Mouse (Mus musculus) kidney, postnatal 0 days (tissue): ENCODE results near the gene Gm49601. TPM values are rescaled to one million over a fixed set of nuclear protein-coding genes. Genes with fewer than 3 reads are reported as not detected.

Source experiments
- ATAC-seq: fragments of 200-750 bp; cut with Nextera tagmentation; replicated peaks from 2 replicates; pipeline ENCODE4 v1.8.0; 2017; ENCODE audit warnings: low read depth, moderate number of reproducible peaks, moderate TSS enrichment, moderate library complexity; ENCODE audit not compliant: low FRiP score
- DNase-seq: peaks from one replicate; pipeline ENCODE4 v3.0.0-alpha.2; 2016; ENCODE audit warnings: low spot score
- H3K27ac ChIP-seq: fragments of 300-500 bp; sonication (generic); 2 replicates; pipeline ENCODE4 v1.5.1; 2014; ENCODE audit warnings: mild to moderate bottlenecking
- H3K27me3 ChIP-seq: fragments of 300-500 bp; sonication (generic); 2 replicates; pipeline ENCODE4 v1.6.1; 2014; ENCODE audit warnings: low read length, mixed read lengths; ENCODE audit not compliant: insufficient read depth
- H3K36me3 ChIP-seq: fragments of 300-500 bp; sonication (generic); 2 replicates; pipeline ENCODE4 v1.6.1; 2014; ENCODE audit warnings: low read length, mixed read lengths; ENCODE audit not compliant: insufficient read depth
- H3K4me1 ChIP-seq: fragments of 300-500 bp; sonication (generic); replicated peaks from 2 replicates; pipeline ENCODE4 v1.6.1; 2014; ENCODE audit warnings: antibody characterized with exemption, low read length, mixed read lengths; ENCODE audit not compliant: insufficient read depth
- H3K4me2 ChIP-seq: fragments of 300-500 bp; sonication (generic); 2 replicates; pipeline ENCODE4 v1.6.1; 2014; ENCODE audit warnings: mild to moderate bottlenecking, low read length, moderate library complexity, mixed read lengths
- H3K4me3 ChIP-seq: fragments of 300-500 bp; sonication (generic); replicated peaks from 2 replicates; pipeline ENCODE4 v1.5.1; 2014; ENCODE audit warnings: low read depth, low read length
- H3K9ac ChIP-seq: fragments of 300-500 bp; sonication (generic); 2 replicates; pipeline ENCODE4 v1.6.1; 2014; ENCODE audit warnings: low read depth, low read length
- H3K9me3 ChIP-seq: fragments of 300-500 bp; sonication (generic); replicated peaks from 2 replicates; pipeline ENCODE4 v1.6.1; 2016; ENCODE audit warnings: low read length, inconsistent platforms, mixed read lengths
- CTCF ChIP-seq: IDR thresholded peaks from 2 replicates; pipeline ENCODE4 v1.5.1; 2016; ENCODE audit warnings: antibody characterized with exemption, low read depth, mild to moderate bottlenecking, moderate library complexity
- WGBS: fragments of 180-500 bp; shearing (Covaris S2); extraction: QIAGEN DNeasy Blood & Tissue Kit; methylation state at CpG from one replicate; pipeline ENCODE4 v1.1.7; 2014; 5-methylcytosine and 5-hydroxymethylcytosine counted together
- polyA plus RNA-seq: library from polyadenylated mRNA; unstranded; fragments of >200 nt; fragmentation: Nextera tagmentation; extraction: Ambion mirVana; gene quantifications from 2 replicates; pipeline ENCODE4 v1.2.1, GENCODE M21; 2015

The Gm49601 gene
- polyA plus RNA-seq, 1 experiment from 2014 or later, result 1.3 TPM

- Histone ChIP-seq H3K36me3 (no peaks in the 10 kb centered on the region), H3K4me1 (0 out of 2 replicates have a peak, but pooled peaks cover 2% of the 10 kb centered on the region), H3K4me3 (no peak overlapping the region), H3K9me3 (no peaks in the 10 kb centered on the region), H3K27me3 (no peaks in the 10 kb centered on the region), H3K27ac (no peak overlapping the region), H3K9ac (0 out of 2 replicates have a peak overlapping the region, but pooled peaks have one; percentile 10), H3K4me2 (no peak overlapping the region)
- TF ChIP-seq CTCF, result no peak
- ATAC-seq (peak; percentile 82), DNase-seq (peak; percentile 45)
- 42% methylated on average over 8 of the region's 8 CpGs for WGBS
These were observed 21.9 kb downstream of the Gm49601 start for GRCm38 (mm10) chr16:18604267-18604701.

- no peaks in the 10 kb centered on the region for H3K9me3 ChIP-seq
- H3K4me2 ChIP-seq, result no peak overlapping the region
- no peak overlapping the region for H3K27ac ChIP-seq
- no peak overlapping the region for H3K9ac ChIP-seq
- DNase-seq, result no peak
- ATAC-seq, result 0 out of 2 replicates have a peak, but pooled peaks have one; percentile 29
- 0 out of 2 replicates have a peak, but pooled peaks cover 2% of the 10 kb centered on the region for H3K27me3 ChIP-seq
- whole genome bisulfite sequencing, result 50% methylated on average over 7 of the region's 7 CpGs
- 0 out of 2 replicates have a peak, but pooled peaks cover 2% of the 10 kb centered on the region for H3K4me1 ChIP-seq
- no peak for TF ChIP-seq CTCF
- H3K36me3 ChIP-seq, result no peaks in the 10 kb centered on the region
- no peak overlapping the region for H3K4me3 ChIP-seq
These were observed 24.8 kb downstream of the Gm49601 start for GRCm38 (mm10) chr16:18601447-18601846.

GRCm38 (mm10) chr16:18598006-18598405 is 28.2 kb downstream of the Gm49601 start:
- Histone ChIP-seq H3K4me3 (no peak overlapping the region), H3K4me2 (no peak overlapping the region), H3K27me3 (peaks cover 15% of the 10 kb centered on the region), H3K27ac (no peak overlapping the region), H3K36me3 (no peaks in the 10 kb centered on the region), H3K9me3 (no peaks in the 10 kb centered on the region), H3K4me1 (no peaks in the 10 kb centered on the region), H3K9ac (no peak overlapping the region)
- TF ChIP-seq CTCF, result no peak
- ATAC-seq (no peak), DNase-seq (no peak)
- 68% methylated on average over 3 of the region's 3 CpGs for WGBS

GRCm38 (mm10) chr16:18596255-18596654 is 30.0 kb downstream of the Gm49601 start:
- Histone ChIP-seq H3K4me3 (no peak overlapping the region), H3K36me3 (no peaks in the 10 kb centered on the region), H3K27ac (no peak overlapping the region), H3K9me3 (no peaks in the 10 kb centered on the region), H3K9ac (no peak overlapping the region), H3K4me2 (no peak overlapping the region), H3K4me1 (peaks cover 5% of the 10 kb centered on the region; the same call in 1 of the 2 replicates), H3K27me3 (peaks cover 25% of the 10 kb centered on the region)
- no peak for ATAC-seq
- 54% methylated on average over 5 of the region's 5 CpGs for WGBS
- TF ChIP-seq CTCF, result no peak
- DNase-seq, result no peak

GRCm38 (mm10) chr16:18593930-18594329 is 32.3 kb downstream of the Gm49601 start:
- no peak for ATAC-seq
- no peak overlapping the region for H3K9ac ChIP-seq
- H3K4me3 ChIP-seq, result no peak overlapping the region
- DNase-seq, result no peak
- H3K9me3 ChIP-seq, result no peaks in the 10 kb centered on the region
- WGBS, result 66% methylated on average over 2 of the region's 2 CpGs
- peaks cover 48% of the 10 kb centered on the region for H3K27me3 ChIP-seq
- no peak overlapping the region for H3K4me2 ChIP-seq
- no peak overlapping the region for H3K27ac ChIP-seq
- no peaks in the 10 kb centered on the region for H3K36me3 ChIP-seq
- peaks cover 14% of the 10 kb centered on the region; the same call in 1 of the 2 replicates for H3K4me1 ChIP-seq
- TF ChIP-seq CTCF, result no peak

GRCm38 (mm10) chr16:18591047-18592018 is 34.9 kb downstream of the Gm49601 start:
- Histone ChIP-seq H3K4me2 (peak overlapping the region; percentile 44), H3K9me3 (no peaks in the 10 kb centered on the region), H3K36me3 (no peaks in the 10 kb centered on the region), H3K9ac (peak overlapping the region; percentile 9; the same call in 1 of the 2 replicates), H3K27ac (no peak overlapping the region), H3K4me1 (peaks cover 19% of the 10 kb centered on the region), H3K27me3 (peaks cover 67% of the 10 kb centered on the region), H3K4me3 (peak overlapping the region; percentile 10; the same call in 1 of the 2 replicates)
- WGBS, result 4% methylated on average over 59 of the region's 59 CpGs
- ATAC-seq (peak; percentile 15; the same call in 1 of the 2 replicates), DNase-seq (peak; percentile 61)
- peak; percentile 58 for TF ChIP-seq CTCF
